Mouse (Mus musculus) small intestine, adult 2 months (tissue): ENCODE data around the gene Pde9a. TPM values are rescaled to one million over a fixed set of nuclear protein-coding genes. Genes with fewer than 3 reads are reported as not detected.

ENCODE experiments used
- H3K27ac ChIP-seq: fragments of 200-500 bp; 2 replicates; pipeline ENCODE4 v1.5.1; 2012; ENCODE audit warnings: low read depth, low read length, control low read depth, inconsistent platforms; ENCODE audit not compliant: insufficient read depth
- H3K27me3 ChIP-seq: fragments of 200-500 bp; 2 replicates; pipeline ENCODE4 v1.6.1; 2012; ENCODE audit warnings: mild to moderate bottlenecking, moderate library complexity, low read length, inconsistent platforms; ENCODE audit not compliant: control insufficient read depth, insufficient read depth
- H3K36me3 ChIP-seq: fragments of 200-500 bp; 2 replicates; pipeline ENCODE4 v1.6.1; 2012; ENCODE audit warnings: mild to moderate bottlenecking, low read length, control low read depth, inconsistent platforms; ENCODE audit not compliant: control insufficient read depth, insufficient read depth
- H3K4me1 ChIP-seq: fragments of 200-500 bp; 2 replicates; pipeline ENCODE4 v1.6.1; 2012; ENCODE audit warnings: low read length, inconsistent platforms, mixed read lengths; ENCODE audit not compliant: control insufficient read depth, insufficient read depth, insufficient read length
- H3K4me3 ChIP-seq: fragments of 200-500 bp; 2 replicates; pipeline ENCODE4 v1.5.1; 2012; ENCODE audit warnings: low read depth, mild to moderate bottlenecking, control low read depth, inconsistent platforms, low read length, moderate library complexity
- CTCF ChIP-seq: fragments of 200-500 bp; IDR thresholded peaks from 2 replicates; pipeline ENCODE4 v1.5.1; 2012; ENCODE audit warnings: low read depth, mild to moderate bottlenecking, control low read depth, inconsistent platforms, low read length, moderate library complexity, mixed read lengths; ENCODE audit not compliant: insufficient replicate concordance, insufficient read length; ENCODE audit errors: extremely low read depth
- POLR2A ChIP-seq: fragments of 200-500 bp; IDR thresholded peaks from 2 replicates; pipeline ENCODE4 v1.6.1; 2012; ENCODE audit warnings: low read depth, mild to moderate bottlenecking, control low read depth, inconsistent platforms, low read length, moderate library complexity
- WGBS: fragments of 180-500 bp; shearing (Covaris S2); methylation state at CpG from one replicate; pipeline ENCODE4 v1.1.7; 2018; 5-methylcytosine and 5-hydroxymethylcytosine counted together
- polyA plus RNA-seq: library from polyadenylated mRNA; depleted of rRNA; stranded (reverse); fragments of >200 nt; gene quantifications from 2 replicates; pipeline ENCODE4 v1.2.3, GENCODE M21; 2012

Gene Pde9a
- polyA plus RNA-seq, 1 experiment, result 394 TPM

GRCm38 (mm10) chr17:31386766-31387275, 811 bp downstream of the Pde9a start:
- Histone ChIP-seq H3K27ac (peak overlapping the region; percentile 74), H3K27me3 (no peaks in the 10 kb centered on the region), H3K36me3 (no peaks in the 10 kb centered on the region), H3K4me1 (peaks cover 44% of the 10 kb centered on the region), H3K4me3 (peak overlapping the region; percentile 89)
- no peak for TF ChIP-seq CTCF
- no peak for TF ChIP-seq POLR2A
- WGBS, result 14% methylated on average over 7 of the region's 7 CpGs

GRCm38 (mm10) chr17:31389432-31390050, 3.5 kb downstream of the Pde9a start:
- H3K36me3 ChIP-seq, result no peaks in the 10 kb centered on the region
- H3K4me3 ChIP-seq, result peak overlapping the region; percentile 39
- TF ChIP-seq CTCF (no peak), POLR2A (no peak)
- WGBS, result 20% methylated on average over 3 of the region's 3 CpGs
- H3K27ac ChIP-seq, result peak overlapping the region; percentile 79
- peaks cover 57% of the 10 kb centered on the region for H3K4me1 ChIP-seq
- no peaks in the 10 kb centered on the region for H3K27me3 ChIP-seq

GRCm38 (mm10) chr17:31391462-31391861, 5.5 kb downstream of the Pde9a start:
- Histone ChIP-seq H3K27ac (peak overlapping the region; percentile 87), H3K36me3 (no peaks in the 10 kb centered on the region), H3K27me3 (no peaks in the 10 kb centered on the region), H3K4me1 (peaks cover 48% of the 10 kb centered on the region), H3K4me3 (no peak overlapping the region)
- TF ChIP-seq CTCF (no peak), POLR2A (no peak)
- WGBS, result 11% methylated on average over 3 of the region's 3 CpGs

GRCm38 (mm10) chr17:31392041-31392440, 6.0 kb downstream of the Pde9a start:
- Histone ChIP-seq H3K27me3 (no peaks in the 10 kb centered on the region), H3K4me3 (no peak overlapping the region), H3K36me3 (peaks cover 1% of the 10 kb centered on the region; the same call in 1 of the 2 replicates), H3K4me1 (peaks cover 48% of the 10 kb centered on the region), H3K27ac (peak overlapping the region; percentile 87)
- 50% methylated on average over 5 of the region's 5 CpGs for WGBS
- TF ChIP-seq POLR2A (no peak), CTCF (no peak)

- TF ChIP-seq POLR2A (no peak), CTCF (no peak)
- peaks cover 2% of the 10 kb centered on the region; the same call in 1 of the 2 replicates for H3K36me3 ChIP-seq
- H3K27me3 ChIP-seq, result no peaks in the 10 kb centered on the region
- peaks cover 41% of the 10 kb centered on the region for H3K4me1 ChIP-seq
- H3K27ac ChIP-seq, result peak overlapping the region; percentile 65
- no peak overlapping the region for H3K4me3 ChIP-seq
- WGBS, result 75% methylated on average over 2 of the region's 2 CpGs
Measured at GRCm38 (mm10) chr17:31393811-31394210, 7.8 kb downstream of the Pde9a start.

- TF ChIP-seq CTCF (no peak), POLR2A (no peak)
- Histone ChIP-seq H3K27me3 (no peaks in the 10 kb centered on the region), H3K4me1 (no peaks in the 10 kb centered on the region), H3K27ac (no peak overlapping the region), H3K36me3 (peaks cover 10% of the 10 kb centered on the region), H3K4me3 (no peak overlapping the region)
- 82% methylated on average over 6 of the region's 6 CpGs for WGBS
Measured at GRCm38 (mm10) chr17:31400294-31400693, 14.3 kb downstream of the Pde9a start.

GRCm38 (mm10) chr17:31401160-31401559, 15.2 kb downstream of the Pde9a start:
- no peak overlapping the region for H3K27ac ChIP-seq
- no peaks in the 10 kb centered on the region for H3K27me3 ChIP-seq
- no peak overlapping the region for H3K4me3 ChIP-seq
- H3K36me3 ChIP-seq, result peaks cover 10% of the 10 kb centered on the region
- 86% methylated on average over 3 of the region's 3 CpGs for WGBS
- TF ChIP-seq CTCF (no peak), POLR2A (no peak)
- H3K4me1 ChIP-seq, result no peaks in the 10 kb centered on the region

GRCm38 (mm10) chr17:31402713-31403112, 16.7 kb downstream of the Pde9a start:
- Histone ChIP-seq H3K4me3 (no peak overlapping the region), H3K4me1 (no peaks in the 10 kb centered on the region), H3K27ac (no peak overlapping the region), H3K27me3 (no peaks in the 10 kb centered on the region), H3K36me3 (peaks cover 11% of the 10 kb centered on the region)
- 70% methylated on average over 8 of the region's 8 CpGs for WGBS
- TF ChIP-seq CTCF (no peak), POLR2A (no peak)
